Mouse (Mus musculus) intestine, embryonic 15.5 days (tissue): ENCODE results near the gene Mcf2l. TPM values are rescaled to one million over a fixed set of nuclear protein-coding genes. Genes with fewer than 3 reads are reported as not detected.
A peak's percentile ranks its signal among the peaks of the same experiment; 100 is the strongest.

Source experiments
- ATAC-seq: fragments of 200-750 bp; cut with Nextera tagmentation; 2 replicates; pipeline ENCODE4 v1.8.0; 2017; ENCODE audit warnings: moderate TSS enrichment, moderate library complexity
- H3K27ac ChIP-seq: fragments of 300-500 bp; sonication (generic); 2 replicates; pipeline ENCODE4 v1.5.1; 2015; ENCODE audit warnings: mild to moderate bottlenecking, inconsistent platforms
- H3K27me3 ChIP-seq: fragments of 300-500 bp; sonication (generic); replicated peaks from 2 replicates; pipeline ENCODE4 v1.6.1; 2015; ENCODE audit warnings: inconsistent platforms
- H3K36me3 ChIP-seq: fragments of 300-500 bp; sonication (generic); 2 replicates; pipeline ENCODE4 v1.6.1; 2015; ENCODE audit warnings: inconsistent platforms
- H3K4me1 ChIP-seq: fragments of 300-500 bp; sonication (generic); replicated peaks from 2 replicates; pipeline ENCODE4 v1.6.1; 2015; ENCODE audit warnings: inconsistent platforms
- H3K4me2 ChIP-seq: fragments of 300-500 bp; sonication (generic); replicated peaks from 2 replicates; pipeline ENCODE4 v1.6.1; 2015; ENCODE audit warnings: mild to moderate bottlenecking, inconsistent platforms
- H3K4me3 ChIP-seq: fragments of 300-500 bp; sonication (generic); replicated peaks from 2 replicates; pipeline ENCODE4 v1.5.1; 2015; ENCODE audit warnings: inconsistent platforms
- H3K9ac ChIP-seq: fragments of 300-500 bp; sonication (generic); 2 replicates; pipeline ENCODE4 v1.6.1; 2015; ENCODE audit warnings: inconsistent platforms
- H3K9me3 ChIP-seq: fragments of 300-500 bp; sonication (generic); 2 replicates; pipeline ENCODE4 v1.6.1; 2016; ENCODE audit warnings: inconsistent platforms
- WGBS: fragments of 180-500 bp; shearing (Covaris S2); methylation state at CpG from one replicate; pipeline ENCODE4 v1.1.7; 2015; 5-methylcytosine and 5-hydroxymethylcytosine counted together
- polyA plus RNA-seq: library from polyadenylated mRNA; unstranded; fragments of >200 nt; fragmentation: Nextera tagmentation; extraction: Ambion mirVana; gene quantifications from 2 replicates; pipeline ENCODE4 v1.2.1, GENCODE M21; 2015

Gene Mcf2l
- polyA plus RNA-seq, 1 experiment from 2014 or later = 13.7 TPM

DNA sequence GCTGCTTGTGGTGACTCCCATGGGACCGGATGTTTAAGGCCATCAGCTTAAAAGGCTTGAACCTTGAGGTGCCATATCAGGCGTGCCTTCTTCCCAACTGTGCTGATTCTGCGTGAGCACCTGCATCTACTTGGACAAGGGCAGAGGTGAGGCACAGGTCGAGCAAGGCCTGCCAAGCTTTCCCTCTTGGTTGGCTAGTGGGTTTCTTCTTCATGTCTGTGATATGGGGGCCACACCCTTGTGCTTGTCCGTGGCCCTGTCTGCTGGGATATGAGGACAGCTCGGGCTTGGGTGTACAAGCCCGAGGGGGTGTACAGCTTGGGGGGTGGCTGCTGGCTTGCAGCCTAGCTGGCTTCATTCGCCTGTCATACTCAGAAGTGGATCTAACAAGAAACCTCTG lies 51.4 kb downstream of the Mcf2l start:
- Histone ChIP-seq H3K4me1 (peaks cover 28% of the 10 kb centered on the region), H3K4me3 (no peak overlapping the region)

DNA sequence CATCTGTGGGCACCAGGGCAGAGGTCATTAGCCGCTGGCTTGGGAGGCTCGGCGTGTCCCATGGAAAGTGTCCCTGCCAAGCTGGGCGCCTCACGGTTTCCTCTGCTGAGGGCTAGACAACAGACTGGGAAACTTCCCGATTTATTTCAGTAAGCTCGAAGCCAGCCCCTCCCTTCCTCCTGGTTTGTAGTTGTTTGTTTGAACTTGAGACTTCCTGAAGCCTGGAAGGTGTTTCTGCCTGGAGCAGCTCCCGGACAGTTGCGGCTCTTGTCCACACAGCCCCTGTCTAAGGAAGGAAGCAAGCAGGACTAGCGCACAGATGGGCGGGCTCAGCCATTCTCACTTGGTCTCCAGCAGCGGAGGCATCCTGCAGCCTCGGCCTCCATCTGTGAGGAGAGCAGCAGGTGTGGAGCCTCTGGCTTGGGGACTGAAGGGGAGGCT lies 52.4 kb downstream of the Mcf2l start:
- H3K27me3 ChIP-seq = no peaks in the 10 kb centered on the region
- H3K36me3 ChIP-seq = no peaks in the 10 kb centered on the region
- H3K27ac ChIP-seq = 0 out of 2 replicates have a peak overlapping the region, but pooled peaks have one; percentile 48
- no peak overlapping the region for H3K4me2 ChIP-seq
- H3K4me1 ChIP-seq = peaks cover 37% of the 10 kb centered on the region
- H3K9ac ChIP-seq = 0 out of 2 replicates have a peak overlapping the region, but pooled peaks have one; percentile 1
- ATAC-seq = peak; percentile 34; the same call in 1 of the 2 replicates
- H3K9me3 ChIP-seq = no peaks in the 10 kb centered on the region
- 30% methylated on average over 13 of the region's 13 CpGs for WGBS
- H3K4me3 ChIP-seq = no peak overlapping the region

More for the DNA sequence above, 51.4 kb downstream of the Mcf2l start:
- Histone ChIP-seq H3K27me3 (no peaks in the 10 kb centered on the region), H3K4me2 (no peak overlapping the region), H3K9ac (no peak overlapping the region), H3K27ac (no peak overlapping the region), H3K9me3 (no peaks in the 10 kb centered on the region), H3K36me3 (no peaks in the 10 kb centered on the region)
- no peak for ATAC-seq
- 83% methylated on average over 8 of the region's 8 CpGs for WGBS

DNA sequence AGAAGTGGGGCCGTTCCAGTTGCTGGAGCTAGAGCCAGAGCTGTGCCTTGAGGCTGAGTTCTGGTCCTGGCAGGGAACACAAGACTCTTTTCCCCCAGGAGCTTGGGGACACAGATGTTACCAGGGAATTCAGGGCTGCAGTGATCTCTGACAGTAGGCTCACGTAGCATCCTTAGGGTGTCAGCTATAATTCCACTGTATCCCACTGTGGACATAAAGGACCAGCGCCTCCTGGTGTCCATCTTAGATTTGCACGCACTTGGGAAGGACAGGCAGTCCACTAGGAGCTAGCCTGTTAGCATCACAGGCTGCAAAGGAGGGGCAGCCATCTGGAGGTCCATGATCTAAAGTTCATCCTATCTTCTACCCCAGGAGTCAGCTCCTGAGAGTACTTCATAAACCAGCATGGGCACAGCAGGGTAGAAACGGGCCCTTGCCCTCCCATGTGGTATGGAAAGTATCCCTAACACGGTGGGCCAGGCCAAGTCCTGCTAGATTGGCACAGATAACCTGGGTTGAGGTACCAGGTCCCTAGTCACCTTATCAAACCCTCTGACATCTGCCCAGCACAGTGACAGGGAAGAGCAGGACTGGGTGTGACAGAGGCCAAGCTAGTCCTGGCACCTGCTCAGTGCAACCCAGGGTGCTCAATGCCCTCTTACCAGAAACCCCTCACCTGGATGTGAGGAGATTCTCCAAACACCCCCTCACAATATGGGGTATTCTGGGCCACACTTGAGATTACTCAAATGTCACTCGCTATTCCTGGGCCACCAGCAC lies 53.8 kb downstream of the Mcf2l start:
- H3K27ac ChIP-seq = no peak overlapping the region

GRCm38 (mm10) chr8:12928033-12928432 lies 54.4 kb downstream of the Mcf2l start:
- ATAC-seq = no peak
- H3K27me3 ChIP-seq = no peaks in the 10 kb centered on the region
- peak overlapping the region; percentile 28 for H3K4me2 ChIP-seq
- H3K4me1 ChIP-seq = peaks cover 51% of the 10 kb centered on the region
- H3K9ac ChIP-seq = no peak overlapping the region
- H3K9me3 ChIP-seq = no peaks in the 10 kb centered on the region
- no peaks in the 10 kb centered on the region for H3K36me3 ChIP-seq
- no peak overlapping the region for H3K4me3 ChIP-seq
- 86% methylated on average over 8 of the region's 8 CpGs for WGBS
- H3K27ac ChIP-seq = no peak overlapping the region

More for the DNA sequence above, 53.8 kb downstream of the Mcf2l start:
- H3K4me1 ChIP-seq = peaks cover 48% of the 10 kb centered on the region
- WGBS = 67% methylated on average over 7 of the region's 7 CpGs
- H3K4me3 ChIP-seq = no peak overlapping the region
- ATAC-seq = no peak
- no peak overlapping the region for H3K9ac ChIP-seq
- no peaks in the 10 kb centered on the region for H3K27me3 ChIP-seq
- H3K36me3 ChIP-seq = no peaks in the 10 kb centered on the region
- peak overlapping the region; percentile 28 for H3K4me2 ChIP-seq
- no peaks in the 10 kb centered on the region for H3K9me3 ChIP-seq

GRCm38 (mm10) chr8:12928931-12929330 lies 55.3 kb downstream of the Mcf2l start:
- Histone ChIP-seq H3K9me3 (no peaks in the 10 kb centered on the region), H3K4me2 (peak overlapping the region; percentile 28), H3K27me3 (no peaks in the 10 kb centered on the region), H3K4me1 (peaks cover 51% of the 10 kb centered on the region), H3K4me3 (no peak overlapping the region), H3K9ac (0 out of 2 replicates have a peak overlapping the region, but pooled peaks have one; percentile 15), H3K27ac (peak overlapping the region; percentile 27; the same call in 1 of the 2 replicates), H3K36me3 (no peaks in the 10 kb centered on the region)
- ATAC-seq = peak; percentile 57
- 50% methylated on average over 5 of the region's 5 CpGs for WGBS

DNA sequence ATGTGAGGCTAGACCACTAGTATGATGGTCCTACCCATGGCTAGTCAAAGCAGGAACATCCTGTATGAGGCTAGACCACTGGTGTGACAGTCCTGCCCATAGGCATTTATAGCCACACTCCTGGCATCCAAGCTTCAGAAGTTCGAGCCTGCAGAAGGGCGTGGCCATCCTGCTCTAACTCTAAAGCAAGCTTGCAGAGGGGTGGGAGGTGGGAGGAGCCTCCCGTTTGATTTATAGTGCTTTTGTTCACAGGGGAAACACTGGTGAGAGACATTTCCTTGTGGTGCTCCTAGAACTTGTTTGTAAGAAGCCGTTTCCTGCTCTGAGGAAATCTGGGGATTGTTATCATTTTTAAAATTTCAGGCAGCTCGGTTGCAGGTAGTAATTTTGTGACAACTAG lies 56.7 kb downstream of the Mcf2l start:
- H3K27ac ChIP-seq = peak overlapping the region; percentile 76
- 12% methylated on average over 5 of the region's 5 CpGs for WGBS
- peaks cover 45% of the 10 kb centered on the region for H3K4me1 ChIP-seq
- H3K9me3 ChIP-seq = no peaks in the 10 kb centered on the region
- no peaks in the 10 kb centered on the region for H3K27me3 ChIP-seq
- no peak overlapping the region for H3K9ac ChIP-seq
- H3K4me3 ChIP-seq = no peak overlapping the region
- no peaks in the 10 kb centered on the region for H3K36me3 ChIP-seq
- peak overlapping the region; percentile 43 for H3K4me2 ChIP-seq
- ATAC-seq = peak; percentile 28

DNA sequence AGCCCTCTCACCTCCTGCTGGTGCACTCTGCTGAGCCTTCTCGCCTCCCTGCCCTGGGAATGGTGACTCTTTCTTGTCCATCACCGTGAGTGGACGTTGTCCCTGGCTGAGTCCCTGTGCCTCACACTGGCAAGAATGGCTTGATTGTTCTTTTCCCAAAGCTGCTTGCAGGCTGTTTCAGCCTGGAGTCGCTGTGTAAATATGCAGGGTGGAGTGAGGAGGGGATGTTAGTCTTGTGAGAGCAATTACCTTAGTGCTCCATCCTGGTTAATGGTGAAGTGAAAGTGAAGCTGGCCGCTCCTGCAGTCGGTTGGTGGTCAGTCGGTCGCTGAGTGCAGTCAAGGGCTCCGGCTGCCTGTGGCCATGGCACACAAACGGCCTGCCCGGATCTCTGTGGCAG lies 57.8 kb downstream of the Mcf2l start:
- Histone ChIP-seq H3K36me3 (no peaks in the 10 kb centered on the region), H3K4me3 (no peak overlapping the region; the same call in 1 of the 2 replicates), H3K27ac (peak overlapping the region; percentile 76), H3K9ac (peak overlapping the region; percentile 21; the same call in 1 of the 2 replicates), H3K4me1 (peaks cover 39% of the 10 kb centered on the region), H3K9me3 (no peaks in the 10 kb centered on the region), H3K4me2 (peak overlapping the region; percentile 43), H3K27me3 (no peaks in the 10 kb centered on the region)
- WGBS = 37% methylated on average over 11 of the region's 11 CpGs
- peak; percentile 39 for ATAC-seq

DNA sequence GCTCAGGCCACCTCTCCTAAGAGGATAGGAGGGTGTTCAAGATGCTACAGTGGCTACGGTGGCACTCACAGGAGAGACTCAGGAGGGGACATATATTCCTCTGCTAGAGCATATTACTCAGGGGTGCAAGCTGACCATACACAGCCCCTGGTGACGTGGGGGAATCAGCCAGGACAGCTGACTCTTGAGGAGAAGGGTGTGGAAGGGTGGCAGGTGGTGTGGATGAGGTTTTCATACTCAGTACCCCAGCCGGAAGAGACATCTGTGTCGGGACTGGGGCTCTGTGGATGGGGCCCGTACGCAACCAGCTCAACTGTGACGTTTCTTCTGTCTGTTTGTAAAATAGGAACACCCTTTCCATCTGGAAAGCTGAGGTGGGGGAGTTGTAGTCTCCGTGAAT lies 58.9 kb downstream of the Mcf2l start:
- H3K4me3 ChIP-seq = no peak overlapping the region
- H3K36me3 ChIP-seq = no peaks in the 10 kb centered on the region
- no peak overlapping the region for H3K4me2 ChIP-seq
- H3K9ac ChIP-seq = no peak overlapping the region
- H3K9me3 ChIP-seq = no peaks in the 10 kb centered on the region
- H3K27ac ChIP-seq = no peak overlapping the region
- H3K27me3 ChIP-seq = no peaks in the 10 kb centered on the region
- no peak for ATAC-seq
- WGBS = 79% methylated on average over 8 of the region's 8 CpGs
- peaks cover 38% of the 10 kb centered on the region for H3K4me1 ChIP-seq

- peaks cover 31% of the 10 kb centered on the region for H3K4me1 ChIP-seq
These were observed 60.2 kb downstream of the Mcf2l start for GRCm38 (mm10) chr8:12933765-12934164.

GRCm38 (mm10) chr8:12934453-12935043 lies 60.9 kb downstream of the Mcf2l start:
- Histone ChIP-seq H3K4me3 (no peak overlapping the region), H3K4me1 (peaks cover 28% of the 10 kb centered on the region), H3K4me2 (no peak overlapping the region), H3K9me3 (no peaks in the 10 kb centered on the region), H3K9ac (no peak overlapping the region), H3K36me3 (no peaks in the 10 kb centered on the region), H3K27me3 (no peaks in the 10 kb centered on the region), H3K27ac (0 out of 2 replicates have a peak overlapping the region, but pooled peaks have one; percentile 1)
- 43% methylated on average over 8 of the region's 8 CpGs for WGBS
- ATAC-seq = peak; percentile 21; the same call in 1 of the 2 replicates

More at GRCm38 (mm10) chr8:12933765-12934164, 60.2 kb downstream of the Mcf2l start:
- 49% methylated on average over 3 of the region's 3 CpGs for WGBS
- ATAC-seq = peak; percentile 24
- no peak overlapping the region for H3K4me2 ChIP-seq
- no peaks in the 10 kb centered on the region for H3K9me3 ChIP-seq
- H3K9ac ChIP-seq = no peak overlapping the region
- H3K27me3 ChIP-seq = no peaks in the 10 kb centered on the region
- 0 out of 2 replicates have a peak overlapping the region, but pooled peaks have one; percentile 1 for H3K27ac ChIP-seq
- no peaks in the 10 kb centered on the region for H3K36me3 ChIP-seq
- no peak overlapping the region for H3K4me3 ChIP-seq

DNA sequence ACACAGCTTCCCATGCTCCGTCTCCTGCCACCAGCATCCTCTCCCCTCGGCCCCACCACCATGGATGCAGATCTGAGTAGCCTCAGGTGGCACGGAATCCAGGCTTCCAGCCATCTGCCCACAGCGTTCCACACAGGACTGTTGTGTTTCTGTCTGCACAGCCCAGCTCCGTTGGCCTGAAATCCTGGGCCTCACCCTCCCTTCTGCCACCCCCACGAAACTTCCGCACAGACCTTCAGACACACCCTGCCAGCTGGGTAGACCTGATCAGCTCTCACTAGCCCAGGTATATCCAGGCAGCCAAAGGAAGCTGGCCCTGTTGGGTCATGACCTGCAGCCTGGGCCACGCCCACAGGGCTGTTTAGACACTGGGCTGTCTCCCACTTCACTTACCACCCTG lies 66.9 kb downstream of the Mcf2l start:
- no peak overlapping the region for H3K4me3 ChIP-seq
- no peaks in the 10 kb centered on the region for H3K36me3 ChIP-seq
- peak overlapping the region; percentile 12; the same call in 1 of the 2 replicates for H3K4me2 ChIP-seq
- peaks cover 17% of the 10 kb centered on the region for H3K4me1 ChIP-seq
- H3K9me3 ChIP-seq = no peaks in the 10 kb centered on the region
- WGBS = 56% methylated on average over 8 of the region's 8 CpGs
- H3K27me3 ChIP-seq = no peaks in the 10 kb centered on the region
- no peak overlapping the region for H3K9ac ChIP-seq
- H3K27ac ChIP-seq = 0 out of 2 replicates have a peak overlapping the region, but pooled peaks have one; percentile 44
- ATAC-seq = peak; percentile 73

DNA sequence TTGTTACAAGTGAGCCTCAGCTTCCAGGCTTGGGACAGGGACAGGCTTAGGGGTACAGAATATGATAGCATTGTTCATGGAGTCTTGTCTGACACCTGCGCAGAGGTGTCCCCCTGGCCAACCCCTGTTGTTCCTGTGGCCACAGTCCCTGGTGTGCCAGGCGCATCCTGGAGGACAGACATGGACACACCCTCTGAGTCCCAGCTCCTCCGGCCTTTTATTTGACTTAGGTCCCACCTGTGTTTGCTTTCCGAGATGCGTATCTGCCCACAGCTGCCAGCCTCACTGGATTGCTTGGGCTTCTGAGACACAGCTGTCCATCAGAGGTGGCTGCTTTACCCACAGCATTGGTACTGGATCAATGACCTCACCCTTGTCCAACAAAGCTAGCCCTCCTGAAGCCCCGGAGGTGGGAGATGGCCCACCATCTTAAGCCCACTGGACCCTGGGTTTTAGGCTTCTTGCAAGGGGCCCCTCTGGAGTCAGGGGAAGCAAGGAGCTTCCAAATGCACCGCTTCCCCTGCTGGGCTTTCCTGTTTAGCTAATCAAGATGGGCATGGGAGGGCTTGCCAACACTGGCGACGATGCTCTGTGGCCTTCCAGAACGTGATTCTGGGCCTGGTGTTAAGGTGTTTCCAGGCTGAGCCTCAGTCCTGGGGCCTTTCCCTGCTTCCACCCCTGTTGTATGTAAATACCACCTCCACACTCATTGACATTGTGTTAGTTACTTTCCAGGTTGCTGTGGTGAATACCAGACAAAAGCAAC lies 67.7 kb downstream of the Mcf2l start:
- Histone ChIP-seq H3K4me3 (no peak overlapping the region), H3K27ac (peak overlapping the region; percentile 44; the same call in 1 of the 2 replicates), H3K27me3 (no peaks in the 10 kb centered on the region), H3K36me3 (no peaks in the 10 kb centered on the region), H3K9ac (no peak overlapping the region), H3K9me3 (no peaks in the 10 kb centered on the region), H3K4me1 (peaks cover 15% of the 10 kb centered on the region), H3K4me2 (peak overlapping the region; percentile 12; the same call in 1 of the 2 replicates)
- 56% methylated on average over 10 of the region's 10 CpGs for WGBS
- peak; percentile 72 for ATAC-seq
